Mouse (Mus musculus) limb, embryonic 14.5 days (tissue): ENCODE results near the gene Nutf2. TPM values are rescaled to one million over a fixed set of nuclear protein-coding genes. Genes with fewer than 3 reads are reported as not detected.
A peak's percentile ranks its signal among the peaks of the same experiment; 100 is the strongest.
"Not testable (repeated sequence)": the region's sequence is repeated elsewhere in the genome, so short reads cannot be mapped to it uniquely, and the experiment has no call there.

Experiments used
- ATAC-seq: fragments of 200-750 bp; cut with Nextera tagmentation; 2 replicates; pipeline ENCODE4 v1.8.0; 2017; ENCODE audit warnings: low read depth, moderate number of reproducible peaks, moderate TSS enrichment; ENCODE audit not compliant: low FRiP score
- DNase-seq: peaks from one replicate; pipeline ENCODE4 v3.0.0-alpha.2; 2015; ENCODE audit warnings: low spot score
- H3K27ac ChIP-seq: fragments of 300-500 bp; sonication (generic); replicated peaks from 2 replicates; pipeline ENCODE4 v1.5.1; 2014; ENCODE audit warnings: low read depth, mild to moderate bottlenecking, low read length, moderate library complexity, mixed read lengths
- H3K27me3 ChIP-seq: fragments of 300-500 bp; sonication (generic); 2 replicates; pipeline ENCODE4 v1.6.1; 2014; ENCODE audit warnings: low read length, mixed read lengths; ENCODE audit not compliant: control insufficient read depth, insufficient read depth
- H3K36me3 ChIP-seq: fragments of 300-500 bp; sonication (generic); 2 replicates; pipeline ENCODE4 v1.6.1; 2014; ENCODE audit warnings: mild to moderate bottlenecking, low read length, moderate library complexity, mixed read lengths; ENCODE audit not compliant: control insufficient read depth, insufficient read depth
- H3K4me1 ChIP-seq: fragments of 300-500 bp; sonication (generic); 2 replicates; pipeline ENCODE4 v1.6.1; 2014; ENCODE audit warnings: antibody characterized with exemption, low read length, mixed read lengths; ENCODE audit not compliant: control insufficient read depth, insufficient read depth
- H3K4me2 ChIP-seq: fragments of 300-500 bp; sonication (generic); replicated peaks from 2 replicates; pipeline ENCODE4 v1.6.1; 2014; ENCODE audit warnings: low read depth, mild to moderate bottlenecking, low read length, moderate library complexity; ENCODE audit not compliant: severe bottlenecking
- H3K4me3 ChIP-seq: fragments of 300-500 bp; sonication (generic); replicated peaks from 2 replicates; pipeline ENCODE4 v1.5.1; 2014; ENCODE audit warnings: low read length
- H3K9ac ChIP-seq: fragments of 300-500 bp; sonication (generic); 2 replicates; pipeline ENCODE4 v1.6.1; 2014; ENCODE audit warnings: mild to moderate bottlenecking, low read depth, low read length, moderate library complexity; ENCODE audit not compliant: severe bottlenecking
- H3K9me3 ChIP-seq: fragments of 300-500 bp; sonication (generic); 2 replicates; pipeline ENCODE4 v1.6.1; 2016; ENCODE audit warnings: low read length; ENCODE audit not compliant: control insufficient read depth
- POLR2A ChIP-seq: fragments of 200-500 bp; IDR thresholded peaks from 2 replicates; pipeline ENCODE4 v1.8.0; 2012; ENCODE audit warnings: inconsistent platforms, mild to moderate bottlenecking, moderate library complexity, borderline replicate concordance; ENCODE audit not compliant: insufficient read depth, insufficient read length; ENCODE audit errors: extremely low read depth
- WGBS: fragments of 180-500 bp; shearing (Covaris S2); extraction: QIAGEN DNeasy Blood & Tissue Kit; methylation state at CpG from one replicate; pipeline ENCODE4 v1.1.7; 2014; 5-methylcytosine and 5-hydroxymethylcytosine counted together
- polyA plus RNA-seq, 2 experiments: library from polyadenylated mRNA; depleted of rRNA in 1 of 2; stranded (reverse) in 1 of 2; unstranded in 1 of 2; fragments of >200 nt; fragmentation: Nextera tagmentation in 1 of 2; extraction: Ambion mirVana in 1 of 2; gene quantifications; 2 replicates each; pipeline versions ENCODE4 v1.2.1 to v1.2.3; 2012 to 2014

The Nutf2 gene
- polyA plus RNA-seq, 2 experiments, result 249 to 271 TPM

DNA sequence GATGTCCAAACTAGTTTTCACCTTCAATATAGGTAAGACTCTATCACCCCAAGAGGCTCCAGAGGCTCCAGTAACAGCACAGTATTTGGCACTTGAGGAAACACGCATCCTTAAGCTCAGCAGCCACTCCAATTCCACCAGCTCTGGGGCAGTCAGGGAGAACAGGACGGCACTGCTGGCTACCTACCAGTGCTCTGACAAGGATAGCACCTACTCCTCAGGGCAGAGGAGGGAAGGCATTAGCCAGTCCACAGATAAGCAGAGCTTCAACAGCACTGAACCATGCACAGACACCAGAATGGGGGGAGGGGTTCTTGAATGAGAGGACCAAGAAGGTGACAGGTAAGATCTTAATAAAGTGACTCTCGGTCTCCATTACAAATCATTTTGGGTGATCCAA, 40.7 kb upstream of the Nutf2 start:
- Histone ChIP-seq H3K9me3 (no peaks in the 10 kb centered on the region), H3K4me1 (no peaks in the 10 kb centered on the region), H3K4me2 (no peak overlapping the region), H3K27me3 (no peaks in the 10 kb centered on the region), H3K4me3 (no peak overlapping the region), H3K9ac (no peak overlapping the region), H3K36me3 (peaks cover 45% of the 10 kb centered on the region), H3K27ac (no peak overlapping the region)
- 89% methylated on average over 3 of the region's 3 CpGs for WGBS
- ATAC-seq (no peak), DNase-seq (no peak)
- no peak for TF ChIP-seq POLR2A

DNA sequence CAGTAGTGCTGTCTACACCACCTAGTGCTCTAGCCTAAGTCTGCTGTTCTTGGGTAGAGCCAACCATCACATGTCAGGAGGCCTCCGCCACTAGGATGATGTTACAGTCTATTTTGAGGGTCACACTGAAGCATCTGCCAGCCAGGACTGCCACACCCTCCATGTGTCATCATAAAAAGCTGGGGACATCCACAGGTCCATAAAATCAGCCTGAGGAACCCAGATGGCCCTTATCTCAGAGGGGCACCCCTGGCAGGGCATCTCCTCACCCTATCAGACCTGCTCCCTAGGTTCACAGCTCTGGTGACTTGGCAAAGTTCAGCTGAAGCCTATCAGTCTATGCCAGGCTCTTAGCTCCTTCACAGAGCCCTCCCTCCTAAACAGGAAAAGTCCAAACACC, 39.5 kb upstream of the Nutf2 start:
- H3K9me3 ChIP-seq, result no peaks in the 10 kb centered on the region
- DNase-seq (no peak), ATAC-seq (no peak)
- H3K36me3 ChIP-seq, result peaks cover 47% of the 10 kb centered on the region
- no peak overlapping the region for H3K27ac ChIP-seq
- no peaks in the 10 kb centered on the region for H3K27me3 ChIP-seq
- no peak overlapping the region for H3K4me3 ChIP-seq
- WGBS, result 100% methylated on average over 1 of the region's 1 CpGs
- no peak overlapping the region for H3K4me2 ChIP-seq
- H3K9ac ChIP-seq, result no peak overlapping the region
- no peak for TF ChIP-seq POLR2A
- peaks cover 2% of the 10 kb centered on the region; the same call in 1 of the 2 replicates for H3K4me1 ChIP-seq

DNA sequence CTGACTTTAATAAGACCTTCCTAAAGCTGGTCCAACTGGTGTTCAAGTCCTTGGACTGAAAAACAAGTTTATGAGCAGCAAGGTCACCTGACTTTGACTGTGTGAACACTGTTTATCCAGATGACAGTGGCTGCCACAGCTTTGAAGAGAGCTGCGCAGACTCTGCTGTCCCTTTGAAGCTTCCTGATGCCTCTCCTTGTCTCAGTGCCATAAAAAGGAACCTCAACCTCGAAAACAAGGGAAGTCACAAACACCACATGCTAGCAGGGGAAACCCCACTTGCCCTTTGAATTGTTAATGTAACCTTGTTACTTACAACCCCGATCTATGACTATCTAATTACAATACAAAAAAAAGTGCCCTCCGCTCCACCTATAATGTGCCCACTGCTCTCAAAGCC, 34.9 kb upstream of the Nutf2 start:
- TF ChIP-seq POLR2A, result no peak
- H3K9me3 ChIP-seq, result no peaks in the 10 kb centered on the region
- DNase-seq, result no peak
- H3K4me2 ChIP-seq, result peak overlapping the region; percentile 80
- no peak overlapping the region for H3K9ac ChIP-seq
- H3K36me3 ChIP-seq, result peaks cover 37% of the 10 kb centered on the region
- no peak overlapping the region for H3K4me3 ChIP-seq
- H3K27me3 ChIP-seq, result no peaks in the 10 kb centered on the region
- H3K27ac ChIP-seq, result no peak overlapping the region
- no peak for ATAC-seq
- peaks cover 4% of the 10 kb centered on the region; the same call in 1 of the 2 replicates for H3K4me1 ChIP-seq
- 69% methylated on average over 4 of the region's 4 CpGs for WGBS

DNA sequence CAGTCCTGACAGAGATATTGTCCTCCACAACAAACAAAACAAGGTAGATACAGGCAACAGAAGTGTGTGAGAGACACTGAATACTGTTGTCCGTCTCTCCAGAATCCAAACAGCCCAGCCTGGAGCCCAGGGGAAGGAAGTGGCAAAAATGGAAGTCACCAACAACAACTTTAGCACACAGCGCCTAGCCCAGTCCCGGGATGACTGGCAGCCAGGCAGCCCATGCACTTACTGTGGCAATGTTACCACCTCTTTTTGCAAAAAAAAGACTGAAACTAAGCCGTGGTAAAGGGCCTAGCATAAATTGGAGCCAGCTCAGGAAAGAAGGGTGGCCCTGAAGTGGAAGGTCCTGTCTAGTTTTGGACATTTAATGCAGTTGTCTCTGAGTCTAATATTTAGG, 34.0 kb upstream of the Nutf2 start:
- H3K27me3 ChIP-seq, result no peaks in the 10 kb centered on the region
- H3K27ac ChIP-seq, result 0 out of 2 replicates have a peak overlapping the region, but pooled peaks have one; percentile 26

DNA sequence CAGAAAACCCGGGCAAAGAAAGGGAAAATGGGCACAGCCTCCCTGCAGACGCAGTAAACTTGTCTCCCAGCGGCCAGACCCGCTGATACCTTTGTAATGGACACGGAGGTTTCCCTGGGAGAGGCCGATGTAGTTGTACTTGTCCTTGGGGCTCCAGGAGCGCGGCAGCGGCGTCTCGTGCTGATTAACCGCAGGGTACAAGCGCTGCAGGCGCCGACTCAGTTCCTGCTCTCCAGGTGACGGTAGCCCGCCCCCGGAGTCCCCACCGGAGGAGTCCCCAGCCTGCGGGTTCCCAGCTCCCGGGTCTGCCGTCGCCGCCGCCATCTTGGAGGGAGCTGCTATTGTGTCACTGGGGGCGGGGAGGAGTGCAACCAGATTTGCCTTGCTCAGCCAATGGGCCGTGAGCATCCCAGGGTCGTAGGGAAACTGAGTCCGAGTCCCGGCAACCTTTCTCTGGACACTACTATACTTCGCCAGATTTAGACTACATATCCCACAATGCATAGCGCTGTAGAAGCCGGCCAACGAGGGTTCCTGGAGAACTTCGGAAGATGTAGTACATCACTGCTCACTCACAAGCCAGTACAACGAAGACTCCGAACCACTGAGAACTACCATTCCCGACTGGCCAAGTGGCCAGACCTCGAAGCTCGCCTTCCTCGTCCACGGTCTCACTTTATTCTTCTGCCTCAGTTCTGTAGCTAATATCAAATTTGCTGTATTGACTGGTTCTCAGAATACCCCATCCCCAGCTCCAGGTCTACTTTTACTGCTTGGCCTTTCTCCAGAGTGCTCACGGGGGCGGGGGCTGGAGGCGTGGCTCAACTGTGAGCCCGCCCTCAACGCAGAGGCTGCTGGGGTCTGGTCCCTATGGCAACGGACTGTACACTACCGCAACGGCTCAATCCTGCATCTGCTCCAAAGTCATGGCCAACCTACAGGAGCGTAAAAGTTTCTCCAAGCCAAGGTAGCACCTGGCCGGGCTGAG, 33.2 kb upstream of the Nutf2 start, which contains the start of the genes Ranbp10 and Tsnaxip1:
Ranbp10 (minus strand) TSS at position 490 of the 988 bp plus-strand sequence.
Tsnaxip1 (plus strand) TSS at position 871 of the 988 bp plus-strand sequence.
- no peaks in the 10 kb centered on the region for H3K27me3 ChIP-seq
- no peaks in the 10 kb centered on the region for H3K9me3 ChIP-seq
- H3K4me3 ChIP-seq, result peak within 1 kb of the TSS; percentile 97
- peak; percentile 97; the same call in 1 of the 2 replicates for TF ChIP-seq POLR2A
- DNase-seq (peak; percentile 100), ATAC-seq (peak; percentile 99)
- WGBS, result under 1% methylated on average over 51 of the region's 52 CpGs
- 0 out of 2 replicates have a peak within 1 kb of the TSS, but pooled peaks have one; percentile 26 for H3K27ac ChIP-seq
- H3K4me1 ChIP-seq, result peaks cover 4% of the 10 kb centered on the region; the same call in 1 of the 2 replicates
- peak within 1 kb of the TSS; percentile 88 for H3K9ac ChIP-seq
- H3K36me3 ChIP-seq, result peaks cover 22% of the 10 kb centered on the region
- H3K4me2 ChIP-seq, result peak within 1 kb of the TSS; percentile 80

More for the DNA sequence above, 34.0 kb upstream of the Nutf2 start:
- peak overlapping the region; percentile 97 for H3K4me3 ChIP-seq
- DNase-seq, result no peak
- no peak for ATAC-seq
- H3K4me1 ChIP-seq, result peaks cover 4% of the 10 kb centered on the region; the same call in 1 of the 2 replicates
- TF ChIP-seq POLR2A, result no peak
- peak overlapping the region; percentile 88 for H3K9ac ChIP-seq
- peaks cover 28% of the 10 kb centered on the region for H3K36me3 ChIP-seq
- H3K9me3 ChIP-seq, result no peaks in the 10 kb centered on the region
- H3K4me2 ChIP-seq, result peak overlapping the region; percentile 80
- WGBS, result 11% methylated on average over 4 of the region's 4 CpGs

DNA sequence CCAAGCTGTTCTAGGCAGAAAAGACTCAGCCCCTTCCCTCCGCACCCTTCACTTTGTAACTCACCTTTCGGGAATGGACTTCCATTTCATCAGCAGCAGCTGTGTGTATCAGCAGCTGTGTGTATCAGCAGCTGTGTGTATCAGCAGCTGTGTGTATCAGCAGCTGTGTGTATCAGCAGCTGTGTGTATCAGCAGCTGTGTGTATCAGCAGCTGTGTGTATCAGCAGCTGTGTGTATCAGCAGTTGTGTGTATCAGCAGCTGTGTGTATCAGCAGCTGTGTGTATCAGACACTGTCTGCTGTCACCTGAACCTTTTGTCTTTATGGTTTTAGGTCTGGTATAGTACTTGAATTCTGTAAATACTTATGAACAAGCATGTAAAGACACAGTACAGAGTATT, 26.6 kb upstream of the Nutf2 start:
- not testable (repeated sequence) for H3K9ac ChIP-seq
- 72% methylated on average over 2 of the region's 2 CpGs for WGBS

More for the DNA sequence above, 26.6 kb upstream of the Nutf2 start:
- DNase-seq, ATAC-seq, H3K27me3 ChIP-seq, H3K4me3 ChIP-seq, H3K27ac ChIP-seq, H3K36me3 ChIP-seq, H3K9me3 ChIP-seq, H3K4me2 ChIP-seq, H3K4me1 ChIP-seq: not testable (repeated sequence)
